Mouse (Mus musculus) adrenal gland, postnatal 25 days (tissue): ENCODE data around the gene Dyrk1a. TPM values are rescaled to one million over a fixed set of nuclear protein-coding genes. Genes with fewer than 3 reads are reported as not detected.

Experiments used
- DNase-seq: peaks from one replicate; pipeline ENCODE4 v3.0.0; 2021; ENCODE audit warnings: mixed read lengths
- total RNA-seq: library from RNA; stranded (reverse); gene quantifications from 2 replicates; pipeline ENCODE4 v1.2.3, GENCODE M21; 2021

Dyrk1a gene
- total RNA-seq, 1 experiment from 2014 or later: 76.4 TPM

- no peak for DNase-seq
These were observed 21.2 kb downstream of the Dyrk1a start for GRCm38 (mm10) chr16:94590977-94591376.

GRCm38 (mm10) chr16:94591536-94591935 lies 21.7 kb downstream of the Dyrk1a start:
- DNase-seq: no peak

GRCm38 (mm10) chr16:94596633-94597032 lies 26.8 kb downstream of the Dyrk1a start:
- DNase-seq: no peak

DNA sequence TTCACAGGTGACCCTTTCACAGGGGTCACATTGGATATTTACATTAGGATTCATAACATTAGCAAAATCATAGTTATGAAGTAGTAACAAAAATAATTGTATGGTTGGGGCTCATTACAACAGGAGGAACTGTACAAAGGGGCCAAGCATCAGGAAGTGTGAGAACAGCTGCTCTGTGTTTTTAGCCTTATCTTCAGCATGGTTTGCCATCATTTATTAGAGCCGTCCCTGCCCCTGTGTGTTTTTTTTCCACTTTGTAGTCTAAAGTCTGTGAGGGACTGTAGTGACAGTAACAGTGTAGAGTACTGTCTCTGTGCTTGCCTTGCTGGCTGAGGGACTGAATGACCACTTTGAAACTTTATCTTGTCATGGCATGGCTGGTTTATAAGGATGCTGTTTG lies 27.8 kb downstream of the Dyrk1a start:
- DNase-seq: no peak

DNA sequence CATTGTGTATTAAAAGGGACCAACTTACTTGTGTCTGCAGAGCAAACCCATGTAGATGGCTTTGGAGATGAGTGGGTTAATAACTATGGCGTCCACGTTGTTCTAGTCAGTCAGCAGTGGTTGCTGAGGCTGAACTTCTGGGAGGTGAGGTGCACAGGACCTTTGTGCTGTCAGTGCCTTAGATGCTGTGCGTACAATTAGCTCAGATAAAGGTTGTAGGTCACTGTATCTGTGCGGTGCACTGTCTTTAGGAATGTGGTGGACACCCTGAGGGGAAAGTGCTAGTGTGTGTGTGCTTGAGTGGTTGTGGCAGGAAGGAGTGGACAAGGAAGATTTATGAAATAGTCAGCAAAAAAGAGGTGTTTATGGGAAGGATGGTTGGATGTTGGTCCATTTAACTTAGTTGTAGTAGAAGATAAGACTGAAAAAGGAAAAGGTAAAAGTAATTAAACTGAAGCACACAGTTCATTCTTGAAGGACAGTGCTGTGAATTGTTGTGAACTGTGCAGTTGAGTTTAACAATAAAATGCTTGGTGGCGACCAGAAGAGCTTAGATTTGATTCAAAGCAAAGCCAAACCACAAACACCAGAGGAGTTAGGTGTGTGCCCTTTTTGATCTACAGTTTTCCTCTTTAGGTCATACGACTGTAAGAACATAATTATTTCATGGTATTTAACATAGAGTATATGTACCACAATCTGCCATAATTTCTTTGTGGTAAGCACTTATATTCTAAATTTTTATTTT lies 30.3 kb downstream of the Dyrk1a start:
- no peak for DNase-seq

GRCm38 (mm10) chr16:94601089-94601488 lies 31.3 kb downstream of the Dyrk1a start:
- no peak for DNase-seq

GRCm38 (mm10) chr16:94601540-94601953 lies 31.7 kb downstream of the Dyrk1a start:
- peak; percentile 49 for DNase-seq

- DNase-seq: no peak
These were observed 32.4 kb downstream of the Dyrk1a start for GRCm38 (mm10) chr16:94602188-94602587.

GRCm38 (mm10) chr16:94602730-94603129 lies 32.9 kb downstream of the Dyrk1a start:
- no peak for DNase-seq

DNA sequence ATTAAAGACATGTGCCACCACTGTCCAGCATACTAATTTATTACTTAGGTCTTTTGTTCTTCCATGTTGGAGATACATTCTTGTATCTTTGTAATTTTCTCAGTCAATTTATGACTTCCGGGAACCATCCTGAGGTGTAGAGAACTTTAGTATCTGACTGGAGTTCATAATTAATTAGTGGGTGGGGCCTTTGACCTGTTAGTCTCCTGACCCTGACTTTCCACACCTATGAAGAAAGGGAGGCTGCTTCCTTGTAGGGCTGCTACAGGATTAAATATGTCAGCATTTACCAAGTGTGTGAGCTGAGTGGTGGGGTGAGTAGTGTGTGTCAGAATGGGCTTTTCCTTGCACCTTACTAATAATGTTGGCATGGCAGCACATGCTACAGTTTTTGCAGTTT lies 36.4 kb downstream of the Dyrk1a start:
- DNase-seq: no peak

DNA sequence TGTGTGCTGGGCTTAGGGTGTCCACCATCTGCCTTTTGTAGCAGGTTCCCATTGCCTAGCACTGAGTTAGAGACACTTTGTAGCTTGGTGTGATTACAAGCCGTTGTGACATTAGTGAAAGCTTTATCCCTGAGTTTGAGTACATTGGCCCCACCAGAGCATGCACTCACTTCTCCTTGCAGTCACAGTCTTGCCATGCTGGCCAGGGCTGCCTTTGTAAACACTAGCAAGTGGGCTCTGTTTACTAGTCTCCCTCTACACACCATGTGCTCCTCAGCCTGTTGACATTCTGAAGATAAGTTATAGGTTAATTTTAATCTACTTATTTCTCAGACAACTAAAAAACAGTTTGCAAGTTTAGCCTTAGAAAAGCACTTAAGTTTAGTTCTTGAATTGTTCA lies 37.7 kb downstream of the Dyrk1a start:
- no peak for DNase-seq

DNA sequence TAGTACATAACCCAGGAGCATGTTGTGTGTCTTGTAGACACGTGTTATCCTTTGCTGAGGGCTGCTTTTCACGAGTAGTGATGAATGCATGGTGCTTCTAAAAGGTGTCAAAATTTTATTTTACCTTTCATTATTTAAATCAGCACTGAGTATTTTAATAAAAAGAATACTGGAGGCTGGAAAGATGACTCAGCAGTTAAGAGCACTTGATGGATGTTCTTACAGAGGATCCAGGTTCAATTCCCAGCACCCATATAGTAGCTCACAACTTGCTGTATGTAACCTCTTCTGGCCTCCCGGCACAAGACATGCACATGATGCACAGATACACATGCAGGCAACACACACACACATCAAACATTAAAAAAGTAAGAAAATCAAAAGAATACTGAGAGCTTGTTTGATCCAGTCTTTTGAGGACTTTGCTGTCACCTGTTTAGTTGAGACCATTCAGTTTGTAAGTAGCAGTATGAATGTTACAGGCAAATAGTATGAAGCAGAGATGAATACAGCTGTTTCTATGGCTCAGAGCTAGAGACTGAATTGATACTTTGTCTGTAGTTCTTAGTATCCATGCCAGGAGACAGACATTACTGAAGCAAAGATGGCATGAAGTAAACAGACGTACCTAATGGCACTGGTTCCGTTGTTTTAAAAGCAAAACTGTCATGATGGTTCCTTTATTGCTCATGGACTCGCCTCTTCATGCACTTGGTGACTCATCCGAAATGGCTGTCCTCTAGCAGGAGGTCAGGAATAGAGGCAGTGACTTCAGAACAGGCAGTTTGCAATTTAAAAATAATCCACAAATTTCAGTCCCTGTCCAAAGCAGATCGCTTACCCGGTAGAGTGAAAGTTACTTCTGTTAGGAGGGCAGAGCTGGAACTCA lies 39.1 kb downstream of the Dyrk1a start:
- no peak for DNase-seq

- DNase-seq: no peak
These were observed 42.8 kb downstream of the Dyrk1a start for GRCm38 (mm10) chr16:94612573-94612972.

GRCm38 (mm10) chr16:94617255-94617654 lies 47.4 kb downstream of the Dyrk1a start:
- no peak for DNase-seq

DNA sequence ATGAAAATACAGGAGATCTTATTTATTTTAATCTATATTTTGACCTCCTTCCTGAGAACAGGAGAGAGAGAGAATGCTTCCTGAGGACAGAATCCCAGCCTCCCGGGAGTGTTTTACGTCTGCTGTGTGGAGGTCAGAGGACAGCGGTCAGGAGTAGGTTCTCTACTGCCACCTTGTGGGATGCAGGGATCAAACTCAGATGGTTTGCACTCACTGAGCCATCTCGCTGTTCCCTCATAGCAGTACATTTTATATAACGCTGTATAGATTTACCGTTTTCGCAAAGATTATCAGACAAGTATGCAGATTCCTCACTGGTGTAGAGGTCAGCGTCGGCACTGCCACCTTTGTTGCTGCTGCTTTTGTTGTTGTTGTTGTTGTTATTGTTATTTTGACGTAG lies 48.7 kb downstream of the Dyrk1a start:
- DNase-seq: peak; percentile 51

- no peak for DNase-seq
These were observed 49.5 kb downstream of the Dyrk1a start for GRCm38 (mm10) chr16:94619301-94619700.

DNA sequence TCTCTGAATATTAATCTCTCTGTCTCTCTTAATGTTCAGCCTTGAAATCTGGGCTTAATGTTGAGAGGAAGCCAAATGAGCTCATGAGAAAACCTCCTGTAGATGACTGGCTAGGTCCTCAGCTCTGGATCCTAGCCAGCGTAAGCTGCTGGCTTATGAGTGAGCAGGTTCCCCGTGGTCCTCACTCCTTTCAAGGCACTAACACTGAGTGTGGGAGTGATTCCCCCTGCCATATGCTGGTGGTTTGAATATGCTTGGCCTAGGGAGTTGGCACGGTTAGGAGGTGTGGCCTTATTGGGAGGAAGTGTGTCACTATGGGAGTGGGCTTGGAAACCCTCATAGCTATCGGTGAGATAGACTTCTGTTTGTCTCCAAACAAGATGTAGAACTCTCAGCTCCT lies 55.1 kb downstream of the Dyrk1a start:
- DNase-seq: peak; percentile 57

GRCm38 (mm10) chr16:94625639-94626038 lies 55.8 kb downstream of the Dyrk1a start:
- no peak for DNase-seq

GRCm38 (mm10) chr16:94627736-94628135 lies 57.9 kb downstream of the Dyrk1a start:
- DNase-seq: no peak

- no peak for DNase-seq
These were observed 59.3 kb downstream of the Dyrk1a start for GRCm38 (mm10) chr16:94628976-94629729.

GRCm38 (mm10) chr16:94631984-94632383 lies 62.2 kb downstream of the Dyrk1a start:
- DNase-seq: no peak

DNA sequence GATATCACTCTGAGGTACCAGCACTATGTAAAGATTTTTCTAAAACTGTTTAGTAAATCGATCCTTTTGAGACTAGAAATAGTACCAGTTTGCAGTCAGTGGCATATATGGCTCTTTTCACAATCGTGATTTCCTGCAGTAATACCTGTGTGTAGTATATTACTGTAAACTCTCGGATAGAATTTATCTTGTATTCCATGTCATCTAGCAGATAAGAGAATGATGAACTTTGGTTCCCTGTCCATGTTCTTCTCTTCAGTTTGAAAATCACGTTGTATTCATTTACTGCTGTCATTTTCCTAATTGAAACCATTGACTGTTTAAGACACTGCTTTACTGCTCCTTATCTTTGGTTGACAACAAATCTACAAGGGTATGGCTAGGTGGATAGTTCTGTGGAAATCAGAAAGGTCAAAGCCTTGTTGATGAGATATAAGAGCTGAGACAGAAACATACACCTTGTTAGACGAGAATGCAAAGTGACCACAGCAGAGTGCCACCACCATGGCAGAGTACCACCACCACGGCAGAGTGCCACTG lies 62.7 kb downstream of the Dyrk1a start:
- DNase-seq: no peak
